Mouse (Mus musculus): ENCODE measurements around the gene Anks1b. TPM values are rescaled to one million over a fixed set of nuclear protein-coding genes. Genes with fewer than 3 reads are reported as not detected.

The Anks1b gene
- polyA plus RNA-seq, 1 experiment from 2014 or later: 78.3 TPM

- Histone ChIP-seq H3K27me3 (replicated peaks; ENCODE audit: control insufficient read depth, insufficient read depth, low read length) (no peaks in the 10 kb centered on the region), H3K27ac (ENCODE audit: low read depth, low read length) (no peak overlapping the region), H3K36me3 (ENCODE audit: control insufficient read depth, insufficient read depth, low read length) (peaks cover 2% of the 10 kb centered on the region; the same call in 1 of the 2 replicates), H3K4me1 (ENCODE audit: control insufficient read depth, insufficient read depth, low read depth, low read length) (no peaks in the 10 kb centered on the region), H3K4me3 (ENCODE audit: low read length) (no peak overlapping the region), H3K9me3 (ENCODE audit: control insufficient read depth, low read length) (no peaks in the 10 kb centered on the region), H3K4me2 (ENCODE audit: low read length) (peak overlapping the region; percentile 16; the same call in 1 of the 2 replicates), H3K9ac (ENCODE audit: low read depth, low read length) (no peak overlapping the region)
- no peak for ATAC-seq
- WGBS: 47% methylated on average over 11 of the region's 11 CpGs
Measured at GRCm38 (mm10) chr10:90717961-90718360, 844.7 kb downstream of the Anks1b start.

- Histone ChIP-seq H3K4me2 (ENCODE audit: low read length) (no peak overlapping the region), H3K27me3 (replicated peaks; ENCODE audit: control insufficient read depth, insufficient read depth, low read length) (no peaks in the 10 kb centered on the region), H3K9ac (ENCODE audit: low read depth, low read length) (no peak overlapping the region), H3K4me1 (ENCODE audit: control insufficient read depth, insufficient read depth, low read depth, low read length) (no peaks in the 10 kb centered on the region; the same call in 1 of the 2 replicates), H3K9me3 (ENCODE audit: control insufficient read depth, low read length) (no peaks in the 10 kb centered on the region), H3K36me3 (ENCODE audit: control insufficient read depth, insufficient read depth, low read length) (peaks cover 2% of the 10 kb centered on the region; the same call in 1 of the 2 replicates), H3K27ac (ENCODE audit: low read depth, low read length) (no peak overlapping the region), H3K4me3 (ENCODE audit: low read length) (no peak overlapping the region)
- ATAC-seq: no peak
- 92% methylated on average over 9 of the region's 9 CpGs for WGBS
Measured at GRCm38 (mm10) chr10:90718684-90719083, 845.4 kb downstream of the Anks1b start.

- H3K4me1 ChIP-seq (ENCODE audit: control insufficient read depth, insufficient read depth, low read depth, low read length): no peaks in the 10 kb centered on the region; the same call in 1 of the 2 replicates
- H3K4me2 ChIP-seq (ENCODE audit: low read length): no peak overlapping the region
- whole genome bisulfite sequencing: 48% methylated on average over 4 of the region's 4 CpGs
- H3K27me3 ChIP-seq (replicated peaks; ENCODE audit: control insufficient read depth, insufficient read depth, low read length): no peaks in the 10 kb centered on the region
- ATAC-seq: no peak
- no peaks in the 10 kb centered on the region for H3K9me3 ChIP-seq (ENCODE audit: control insufficient read depth, low read length)
- H3K27ac ChIP-seq (ENCODE audit: low read depth, low read length): no peak overlapping the region
- no peak overlapping the region for H3K4me3 ChIP-seq (ENCODE audit: low read length)
- H3K36me3 ChIP-seq (ENCODE audit: control insufficient read depth, insufficient read depth, low read length): peaks cover under 1% of the 10 kb centered on the region; the same call in 1 of the 2 replicates
- H3K9ac ChIP-seq (ENCODE audit: low read depth, low read length): no peak overlapping the region
Measured at GRCm38 (mm10) chr10:90719996-90720395, 846.7 kb downstream of the Anks1b start.

GRCm38 (mm10) chr10:90723071-90723494, 849.8 kb downstream of the Anks1b start:
- H3K9me3 ChIP-seq (ENCODE audit: control insufficient read depth, low read length): no peaks in the 10 kb centered on the region
- no peak overlapping the region for H3K4me2 ChIP-seq (ENCODE audit: low read length)
- 57% methylated on average over 5 of the region's 5 CpGs for WGBS
- H3K4me1 ChIP-seq (ENCODE audit: control insufficient read depth, insufficient read depth, low read depth, low read length): no peaks in the 10 kb centered on the region; the same call in 1 of the 2 replicates
- no peaks in the 10 kb centered on the region for H3K27me3 ChIP-seq (replicated peaks; ENCODE audit: control insufficient read depth, insufficient read depth, low read length)
- no peak overlapping the region for H3K9ac ChIP-seq (ENCODE audit: low read depth, low read length)
- H3K36me3 ChIP-seq (ENCODE audit: control insufficient read depth, insufficient read depth, low read length): no peaks in the 10 kb centered on the region
- H3K4me3 ChIP-seq (ENCODE audit: low read length): no peak overlapping the region
- no peak overlapping the region for H3K27ac ChIP-seq (ENCODE audit: low read depth, low read length)
- ATAC-seq: peak; percentile 43; the same call in 1 of the 2 replicates

- no peak overlapping the region for H3K27ac ChIP-seq (ENCODE audit: low read depth, low read length)
- H3K4me2 ChIP-seq (ENCODE audit: low read length): no peak overlapping the region
- H3K9me3 ChIP-seq (ENCODE audit: control insufficient read depth, low read length): no peaks in the 10 kb centered on the region
- no peaks in the 10 kb centered on the region for H3K27me3 ChIP-seq (replicated peaks; ENCODE audit: control insufficient read depth, insufficient read depth, low read length)
- 59% methylated on average over 13 of the region's 13 CpGs for WGBS
- H3K4me1 ChIP-seq (ENCODE audit: control insufficient read depth, insufficient read depth, low read depth, low read length): peaks cover 4% of the 10 kb centered on the region
- no peak overlapping the region for H3K9ac ChIP-seq (ENCODE audit: low read depth, low read length)
- H3K36me3 ChIP-seq (ENCODE audit: control insufficient read depth, insufficient read depth, low read length): no peaks in the 10 kb centered on the region
- no peak for ATAC-seq
- no peak overlapping the region for H3K4me3 ChIP-seq (ENCODE audit: low read length)
Measured at GRCm38 (mm10) chr10:90723941-90724341, 850.6 kb downstream of the Anks1b start.

- 74% methylated on average over 1 of the region's 1 CpGs for WGBS
- no peak for ATAC-seq
- H3K27me3 ChIP-seq (replicated peaks; ENCODE audit: control insufficient read depth, insufficient read depth, low read length): no peaks in the 10 kb centered on the region
- H3K4me2 ChIP-seq (ENCODE audit: low read length): no peak overlapping the region
- H3K9ac ChIP-seq (ENCODE audit: low read depth, low read length): no peak overlapping the region
- no peak overlapping the region for H3K4me3 ChIP-seq (ENCODE audit: low read length)
- no peaks in the 10 kb centered on the region for H3K36me3 ChIP-seq (ENCODE audit: control insufficient read depth, insufficient read depth, low read length)
- H3K27ac ChIP-seq (ENCODE audit: low read depth, low read length): no peak overlapping the region
- H3K9me3 ChIP-seq (ENCODE audit: control insufficient read depth, low read length): no peaks in the 10 kb centered on the region
- peaks cover 10% of the 10 kb centered on the region for H3K4me1 ChIP-seq (ENCODE audit: control insufficient read depth, insufficient read depth, low read depth, low read length)
Measured at GRCm38 (mm10) chr10:90724931-90725330, 851.6 kb downstream of the Anks1b start.

GRCm38 (mm10) chr10:90728401-90729358, 855.4 kb downstream of the Anks1b start:
- Histone ChIP-seq H3K9ac (ENCODE audit: low read depth, low read length) (peak overlapping the region; percentile 47), H3K4me1 (ENCODE audit: control insufficient read depth, insufficient read depth, low read depth, low read length) (peaks cover 10% of the 10 kb centered on the region), H3K4me3 (ENCODE audit: low read length) (peak overlapping the region; percentile 29)

GRCm38 (mm10) chr10:90729527-90729926, 856.2 kb downstream of the Anks1b start:
- ATAC-seq: no peak
- Histone ChIP-seq H3K36me3 (ENCODE audit: control insufficient read depth, insufficient read depth, low read length) (no peaks in the 10 kb centered on the region), H3K4me1 (ENCODE audit: control insufficient read depth, insufficient read depth, low read depth, low read length) (peaks cover 10% of the 10 kb centered on the region), H3K9ac (ENCODE audit: low read depth, low read length) (no peak overlapping the region), H3K4me3 (ENCODE audit: low read length) (no peak overlapping the region), H3K27ac (ENCODE audit: low read depth, low read length) (no peak overlapping the region), H3K4me2 (ENCODE audit: low read length) (peak overlapping the region; percentile 61), H3K27me3 (replicated peaks; ENCODE audit: control insufficient read depth, insufficient read depth, low read length) (no peaks in the 10 kb centered on the region), H3K9me3 (ENCODE audit: control insufficient read depth, low read length) (no peaks in the 10 kb centered on the region)
- 48% methylated on average over 10 of the region's 10 CpGs for WGBS

More at GRCm38 (mm10) chr10:90728401-90729358, 855.4 kb downstream of the Anks1b start:
- Histone ChIP-seq H3K27ac (ENCODE audit: low read depth, low read length) (peak overlapping the region; percentile 35; the same call in 1 of the 2 replicates), H3K4me2 (ENCODE audit: low read length) (peak overlapping the region; percentile 61), H3K36me3 (ENCODE audit: control insufficient read depth, insufficient read depth, low read length) (no peaks in the 10 kb centered on the region), H3K9me3 (ENCODE audit: control insufficient read depth, low read length) (no peaks in the 10 kb centered on the region), H3K27me3 (replicated peaks; ENCODE audit: control insufficient read depth, insufficient read depth, low read length) (no peaks in the 10 kb centered on the region)
- ATAC-seq: peak; percentile 67
- WGBS: 24% methylated on average over 22 of the region's 22 CpGs

- Histone ChIP-seq H3K27ac (ENCODE audit: low read depth, low read length) (no peak overlapping the region), H3K4me1 (ENCODE audit: control insufficient read depth, insufficient read depth, low read depth, low read length) (peaks cover 10% of the 10 kb centered on the region), H3K36me3 (ENCODE audit: control insufficient read depth, insufficient read depth, low read length) (no peaks in the 10 kb centered on the region), H3K4me3 (ENCODE audit: low read length) (no peak overlapping the region), H3K9me3 (ENCODE audit: control insufficient read depth, low read length) (no peaks in the 10 kb centered on the region), H3K4me2 (ENCODE audit: low read length) (no peak overlapping the region), H3K27me3 (replicated peaks; ENCODE audit: control insufficient read depth, insufficient read depth, low read length) (no peaks in the 10 kb centered on the region), H3K9ac (ENCODE audit: low read depth, low read length) (no peak overlapping the region)
- ATAC-seq: no peak
- 58% methylated on average over 4 of the region's 4 CpGs for WGBS
Measured at GRCm38 (mm10) chr10:90732823-90733222, 859.5 kb downstream of the Anks1b start.

Measured in hindbrain, embryonic 16.5 days (tissue).